Mouse (Mus musculus): ENCODE results near the gene Mtrex. TPM values are rescaled to one million over a fixed set of nuclear protein-coding genes. Genes with fewer than 3 reads are reported as not detected.
A peak's percentile ranks its signal among the peaks of the same experiment; 100 is the strongest.

The Mtrex gene
- 5.6 and 7.4 TPM in 2 replicates for polyA plus RNA-seq (2012; rRNA removed)

DNA sequence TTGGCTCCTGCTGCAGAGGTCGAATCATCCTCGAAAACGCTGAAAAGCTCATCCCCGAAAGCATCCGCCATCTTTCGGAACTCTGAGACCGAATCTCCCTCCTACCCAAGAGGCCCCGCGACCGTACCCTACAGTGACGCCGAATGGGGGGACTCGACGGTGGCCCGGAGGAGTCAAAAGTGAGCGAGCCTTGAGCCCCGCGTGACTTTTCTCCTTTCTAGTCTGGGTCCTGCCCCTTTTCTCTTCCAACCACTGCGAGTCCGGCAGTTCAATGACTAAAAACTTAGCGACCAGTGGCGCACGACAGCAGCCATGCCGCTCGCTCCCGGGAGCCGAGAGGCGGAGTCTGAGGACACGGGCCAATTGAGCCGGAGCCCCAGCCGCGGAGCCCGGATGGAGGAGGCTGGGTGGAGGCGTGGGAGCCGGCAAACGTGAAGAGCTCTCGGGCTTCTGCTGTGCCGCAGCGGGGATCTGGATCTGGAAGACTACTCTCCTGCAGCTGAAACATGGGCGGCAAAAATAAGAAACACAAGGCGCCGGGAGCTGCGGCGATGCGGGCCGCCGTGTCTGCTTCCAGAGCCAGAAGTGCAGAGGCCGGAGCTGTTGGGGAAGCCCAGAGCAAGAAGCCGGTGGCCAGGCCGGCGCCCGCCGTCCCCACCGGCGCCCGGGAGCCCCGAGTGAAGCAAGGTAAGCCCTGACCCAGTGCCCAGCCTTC, at the start of gene Mtrex, which contains the start of gene Dhx29:
TSS of gene Mtrex (minus strand) at position 112 of the 715 bp plus-strand sequence.
TSS of gene Dhx29 (plus strand) at position 168 of the 715 bp plus-strand sequence.
- peak; percentile 98 for DNase-seq (ENCODE audit: low read depth, low spot score)
- WGBS = under 1% methylated on average over 57 of the region's 57 CpGs

DNA sequence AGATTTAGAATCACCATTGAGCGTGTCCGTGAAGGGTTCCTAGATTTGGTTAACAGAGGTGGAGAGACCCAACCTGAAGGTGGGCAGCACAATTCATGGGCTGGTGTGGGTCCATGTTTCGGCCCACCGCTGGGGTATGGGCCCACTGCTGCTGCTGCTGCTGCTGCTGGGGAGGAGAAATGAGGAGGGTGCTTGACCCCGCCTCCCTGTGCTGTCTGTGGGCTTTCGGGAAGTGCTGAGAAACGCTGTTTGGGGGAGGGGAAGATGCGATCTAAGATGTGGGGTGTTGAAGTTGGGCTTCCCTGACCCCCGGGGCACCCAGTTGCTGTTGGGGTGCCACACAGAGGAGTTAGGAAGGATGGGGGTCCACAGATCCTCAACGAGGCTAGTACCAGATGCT, 49.5 kb upstream of the Mtrex start:
- 38% methylated on average over 10 of the region's 10 CpGs for WGBS
- DNase-seq (ENCODE audit: low read depth, low spot score) = no peak

DNA sequence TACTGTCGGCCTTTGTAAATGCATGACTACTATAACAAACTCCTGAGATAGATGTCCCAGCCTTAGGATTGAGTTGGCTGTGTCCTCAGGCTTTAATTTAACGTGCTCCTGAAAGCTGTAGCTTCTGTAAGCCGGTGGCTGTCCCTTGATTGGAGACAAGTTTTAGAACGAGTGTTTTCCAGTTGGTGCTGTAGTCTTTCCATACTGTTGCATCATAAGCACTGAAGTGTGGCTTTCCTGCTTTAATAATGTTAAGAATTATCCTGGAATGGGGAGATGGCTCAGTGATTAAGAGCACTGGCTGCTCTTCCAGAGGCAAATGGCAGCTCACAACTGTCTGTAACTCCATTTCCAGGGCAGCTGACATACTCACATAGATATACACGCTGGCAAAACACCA, 40.1 kb upstream of the Mtrex start:
- WGBS = 91% methylated on average over 5 of the region's 5 CpGs

DNA sequence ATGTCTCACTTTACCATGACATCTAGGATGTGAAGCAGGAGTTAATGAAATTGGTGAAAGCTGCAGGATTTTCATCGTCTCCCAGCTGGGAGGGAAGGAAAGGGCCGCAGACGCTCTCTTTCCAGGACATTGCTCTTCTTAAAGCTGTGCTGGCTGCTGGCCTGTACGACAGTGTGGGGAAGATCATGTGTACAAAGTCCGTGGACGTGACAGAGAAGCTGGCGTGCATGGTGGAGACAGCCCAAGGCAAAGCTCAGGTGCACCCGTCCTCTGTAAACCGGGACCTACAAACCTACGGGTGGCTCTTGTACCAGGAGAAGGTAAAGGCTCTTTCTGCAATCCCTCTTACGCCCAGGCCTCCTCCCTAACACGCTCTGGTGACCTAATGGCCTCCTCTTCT, 37.2 kb upstream of the Mtrex start:
- 95% methylated on average over 12 of the region's 12 CpGs for WGBS
- DNase-seq (ENCODE audit: low read depth, low spot score) = no peak

More for the DNA sequence above, 40.1 kb upstream of the Mtrex start:
- DNase-seq (ENCODE audit: low read depth, low spot score) = no peak

DNA sequence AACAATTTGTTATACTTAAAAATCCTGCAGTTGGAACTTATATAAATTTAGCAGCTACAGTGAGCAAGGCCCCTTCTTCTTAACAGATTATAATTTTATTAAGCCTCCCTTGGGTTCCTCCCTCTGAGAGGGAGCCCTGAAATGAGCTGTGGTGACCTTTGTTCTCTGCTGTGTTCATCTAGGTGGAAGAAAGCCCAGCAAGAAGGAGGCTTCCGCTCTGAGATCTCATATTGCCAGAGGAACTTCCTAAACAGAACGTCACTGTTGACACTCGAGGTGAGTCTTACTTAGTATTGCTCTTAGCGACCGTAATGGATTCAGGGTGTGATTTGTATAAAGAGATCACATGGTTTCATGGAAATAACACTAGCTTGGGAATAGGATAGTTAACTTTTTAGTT, 35.9 kb upstream of the Mtrex start:
- 53% methylated on average over 5 of the region's 5 CpGs for WGBS
- no peak for DNase-seq (ENCODE audit: low read depth, low spot score)

DNA sequence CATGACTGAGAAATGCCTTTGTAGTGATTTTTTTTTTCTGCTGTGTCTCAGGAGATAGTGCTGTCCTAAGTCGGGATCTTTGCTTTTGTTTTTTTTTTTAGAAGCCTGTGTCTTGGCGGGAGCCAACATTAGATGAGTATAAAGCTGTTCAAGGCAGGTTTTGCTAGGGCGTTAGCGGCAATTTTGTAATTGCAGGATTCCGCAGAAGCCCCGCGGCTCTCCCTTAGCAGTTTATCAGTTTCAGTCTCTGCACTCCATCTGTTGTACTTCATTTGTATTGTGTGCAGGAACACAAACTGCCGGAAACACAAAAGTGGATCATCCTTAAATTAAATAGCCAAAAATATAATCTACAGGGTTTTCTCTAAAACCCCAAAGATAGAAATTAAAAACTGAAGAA, 26.9 kb upstream of the Mtrex start:
- WGBS = 94% methylated on average over 8 of the region's 8 CpGs
- DNase-seq (ENCODE audit: low read depth, low spot score) = no peak

DNA sequence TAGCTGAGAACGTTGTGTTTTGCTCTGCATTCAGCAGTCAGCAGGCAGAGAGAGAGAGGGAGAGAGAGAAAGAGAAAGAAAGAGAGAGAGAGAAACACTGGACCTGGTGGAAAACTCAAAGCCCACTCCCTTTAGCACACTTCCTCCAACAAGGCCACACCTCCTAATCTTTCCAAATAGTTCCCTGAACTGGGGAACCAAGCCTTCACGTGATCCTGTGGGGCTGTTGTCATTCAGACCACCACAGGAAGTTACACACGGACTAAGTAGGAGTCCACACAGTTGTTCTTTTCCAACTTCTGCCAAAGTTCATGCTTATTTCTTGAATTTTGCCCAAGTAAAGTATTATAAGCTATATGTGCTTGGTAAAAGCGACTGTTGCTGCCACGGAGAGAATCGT, 18.7 kb upstream of the Mtrex start:
- WGBS = 90% methylated on average over 6 of the region's 6 CpGs
- DNase-seq (ENCODE audit: low read depth, low spot score) = no peak

DNA sequence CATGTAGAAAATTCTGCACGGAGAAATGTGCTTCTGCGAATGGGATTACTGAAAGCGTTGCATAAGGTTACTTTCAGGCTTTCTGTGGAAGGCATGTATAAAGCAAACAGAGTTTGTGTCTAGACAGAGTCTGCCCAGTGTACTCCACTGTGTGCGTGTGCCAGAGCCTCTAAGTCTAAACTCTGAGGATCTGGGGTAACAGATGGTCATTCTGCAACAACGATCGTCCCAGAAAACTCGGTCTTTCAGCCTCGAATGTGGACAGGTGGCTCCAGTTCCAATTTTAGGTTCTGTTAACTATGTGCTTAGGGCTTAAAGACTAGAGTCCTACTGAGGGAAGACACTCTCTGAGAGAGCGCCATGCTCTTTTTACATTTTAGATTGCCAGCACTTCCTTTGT, 18.1 kb upstream of the Mtrex start:
- 94% methylated on average over 9 of the region's 9 CpGs for WGBS
- DNase-seq (ENCODE audit: low read depth, low spot score) = no peak

DNA sequence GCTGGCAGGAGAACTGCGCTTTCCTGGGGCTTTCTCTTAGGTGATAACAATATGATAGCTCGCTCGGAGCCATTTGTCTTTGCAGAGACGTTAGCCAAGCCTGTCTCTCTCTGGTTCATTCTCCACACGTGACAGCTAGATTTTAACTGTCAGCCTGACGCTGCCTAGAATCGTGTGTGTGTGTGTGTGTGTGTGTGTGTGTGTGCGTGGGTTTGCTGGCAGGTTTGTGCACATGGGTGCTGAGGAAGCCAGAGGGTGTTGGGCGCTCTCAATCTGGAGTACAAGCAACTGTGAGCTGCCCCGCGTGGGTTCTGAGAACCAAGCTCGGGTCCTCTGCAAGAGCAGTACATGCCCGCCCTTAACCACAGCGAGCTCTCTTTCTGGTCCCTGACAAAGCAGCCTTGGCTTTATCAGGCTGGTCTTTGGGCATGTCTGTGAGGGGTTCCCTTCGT, 14.7 kb upstream of the Mtrex start:
- no peak for DNase-seq (ENCODE audit: low read depth, low spot score)

DNA sequence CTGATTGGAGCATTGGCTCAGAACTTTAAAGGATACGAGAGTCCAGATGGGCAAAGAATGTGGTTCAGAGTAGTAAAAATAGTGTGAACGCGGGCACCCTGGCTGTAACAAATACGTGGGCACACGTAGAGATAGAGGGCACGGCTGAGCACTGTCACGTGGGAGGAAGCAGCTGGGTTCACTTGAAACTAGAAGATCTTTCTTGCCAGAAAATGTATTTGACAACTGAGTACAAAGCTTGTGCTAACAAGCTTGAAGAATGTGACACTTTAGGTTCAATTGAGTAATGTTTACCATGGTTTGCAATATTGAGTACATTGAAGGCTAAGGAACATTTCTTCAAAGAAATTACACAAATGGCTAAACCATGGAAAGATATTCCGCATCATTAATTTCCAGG, 10.9 kb upstream of the Mtrex start:
- 94% methylated on average over 8 of the region's 8 CpGs for WGBS
- no peak for DNase-seq (ENCODE audit: low read depth, low spot score)

More for the DNA sequence above, 14.7 kb upstream of the Mtrex start:
- WGBS = 81% methylated on average over 15 of the region's 15 CpGs

DNA sequence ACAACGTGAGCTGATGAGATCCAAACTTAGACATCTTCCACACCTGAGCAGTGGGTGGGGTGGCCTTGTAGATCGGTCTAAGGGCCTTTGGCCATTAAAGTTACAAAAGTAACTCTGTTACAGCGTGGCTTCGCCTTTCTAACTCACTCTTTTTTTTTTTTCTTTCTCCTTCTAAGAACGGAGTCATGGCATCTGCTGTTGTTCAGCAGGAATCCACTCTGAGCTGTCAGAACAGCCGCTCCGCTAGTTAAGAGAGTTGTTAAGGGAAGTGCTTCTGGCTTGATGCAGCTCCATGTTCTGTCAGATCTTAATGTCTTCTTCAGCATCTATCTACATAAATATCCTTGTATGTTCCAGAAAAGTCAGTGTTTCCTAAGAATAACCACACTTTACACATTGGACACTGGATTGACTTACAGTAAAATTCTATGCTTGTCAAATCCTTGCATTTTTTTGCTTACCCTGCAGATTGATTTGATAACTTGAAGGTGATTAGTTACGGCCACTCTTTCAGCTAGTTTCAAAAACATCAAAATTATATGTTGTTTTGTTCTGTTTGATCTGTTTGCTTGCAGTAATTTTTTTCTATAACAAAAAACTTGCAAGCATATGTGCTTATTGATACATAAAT, 955 bp upstream of the Mtrex start:
- WGBS = 6% methylated on average over 8 of the region's 8 CpGs
- DNase-seq (ENCODE audit: low read depth, low spot score) = no peak

DNA sequence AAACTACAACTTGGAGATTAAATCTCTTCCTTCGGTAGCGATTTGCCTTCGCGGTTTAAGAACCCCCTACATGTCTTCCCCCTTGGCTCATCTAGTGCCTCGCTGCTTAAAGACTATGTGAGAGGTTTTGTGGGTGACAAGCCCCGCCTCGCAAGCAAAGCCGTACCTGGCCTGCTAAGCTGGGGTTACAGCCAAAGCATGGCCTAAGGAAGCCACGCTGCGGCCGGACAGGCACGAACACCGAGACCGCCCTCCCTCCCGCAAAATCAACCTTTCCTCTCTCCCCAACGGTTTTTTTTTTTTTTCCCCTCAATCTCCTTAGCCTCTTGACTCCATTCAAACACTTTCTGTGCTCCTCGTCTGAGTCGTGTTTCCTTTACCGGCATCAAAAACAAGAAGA, 402 bp downstream of the Mtrex start:
- under 1% methylated on average over 19 of the region's 19 CpGs for WGBS
- peak; percentile 4 for DNase-seq (ENCODE audit: low read depth, low spot score)

DNA sequence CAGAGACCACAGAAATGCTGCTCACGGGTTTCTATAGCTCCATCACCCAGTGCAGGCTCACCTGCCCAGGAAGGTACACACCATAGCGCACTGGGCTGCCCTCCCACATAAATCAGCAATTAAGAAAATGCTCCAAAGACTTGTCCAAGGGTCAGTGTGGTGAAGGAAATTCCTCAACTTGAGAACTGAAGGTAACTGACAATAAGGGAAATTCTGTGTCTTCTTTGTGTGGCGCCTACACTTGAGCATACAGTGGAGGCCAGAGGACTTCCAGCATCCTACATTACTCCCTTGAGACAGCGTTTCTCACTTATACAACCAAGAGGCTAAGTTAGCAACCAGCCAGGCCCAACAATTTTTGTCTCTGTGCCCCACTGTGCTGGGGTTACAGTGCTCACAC, 1.2 kb downstream of the Mtrex start:
- WGBS = 38% methylated on average over 4 of the region's 4 CpGs
- no peak for DNase-seq (ENCODE audit: low read depth, low spot score)

DNA sequence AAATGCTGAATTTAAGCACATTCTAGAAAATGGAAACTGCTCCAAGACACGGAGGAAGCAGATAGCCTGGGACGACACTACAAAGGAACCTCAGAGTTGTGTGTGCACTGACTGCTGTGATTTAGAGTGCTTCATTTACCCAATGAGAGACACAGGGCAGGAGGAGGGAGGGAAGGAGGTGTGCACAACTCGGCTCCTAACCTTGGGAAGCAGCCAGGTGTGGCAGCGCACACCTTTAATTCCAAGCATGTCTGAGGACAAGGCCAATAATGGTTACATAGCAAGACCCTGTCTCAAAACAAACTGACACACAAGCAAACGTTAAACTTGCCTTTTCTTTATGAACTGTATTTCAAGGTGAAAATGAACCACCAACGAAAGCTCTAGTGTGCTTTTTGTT, 1.9 kb downstream of the Mtrex start:
- no peak for DNase-seq (ENCODE audit: low read depth, low spot score)
- WGBS = 16% methylated on average over 6 of the region's 6 CpGs

DNA sequence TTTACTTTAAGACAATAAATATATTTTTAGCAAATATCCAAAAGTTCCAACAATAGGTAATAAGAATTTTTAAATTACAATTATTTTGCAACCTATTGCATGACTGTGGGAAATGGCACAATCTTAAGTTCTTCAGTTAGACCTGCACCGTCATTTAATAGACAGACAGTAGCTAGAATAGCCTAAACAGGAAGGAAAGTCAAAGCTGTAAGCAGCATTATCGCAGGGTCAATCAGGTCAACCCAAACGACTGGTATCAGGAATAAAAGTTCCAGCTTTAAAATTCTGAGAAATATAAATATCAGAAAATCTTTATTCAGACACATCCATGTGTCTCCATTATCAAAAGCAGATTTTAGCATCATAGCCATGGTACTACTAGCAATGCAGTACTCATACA, 6.3 kb downstream of the Mtrex start:
- 80% methylated on average over 3 of the region's 3 CpGs for WGBS
- no peak for DNase-seq (ENCODE audit: low read depth, low spot score)

DNA sequence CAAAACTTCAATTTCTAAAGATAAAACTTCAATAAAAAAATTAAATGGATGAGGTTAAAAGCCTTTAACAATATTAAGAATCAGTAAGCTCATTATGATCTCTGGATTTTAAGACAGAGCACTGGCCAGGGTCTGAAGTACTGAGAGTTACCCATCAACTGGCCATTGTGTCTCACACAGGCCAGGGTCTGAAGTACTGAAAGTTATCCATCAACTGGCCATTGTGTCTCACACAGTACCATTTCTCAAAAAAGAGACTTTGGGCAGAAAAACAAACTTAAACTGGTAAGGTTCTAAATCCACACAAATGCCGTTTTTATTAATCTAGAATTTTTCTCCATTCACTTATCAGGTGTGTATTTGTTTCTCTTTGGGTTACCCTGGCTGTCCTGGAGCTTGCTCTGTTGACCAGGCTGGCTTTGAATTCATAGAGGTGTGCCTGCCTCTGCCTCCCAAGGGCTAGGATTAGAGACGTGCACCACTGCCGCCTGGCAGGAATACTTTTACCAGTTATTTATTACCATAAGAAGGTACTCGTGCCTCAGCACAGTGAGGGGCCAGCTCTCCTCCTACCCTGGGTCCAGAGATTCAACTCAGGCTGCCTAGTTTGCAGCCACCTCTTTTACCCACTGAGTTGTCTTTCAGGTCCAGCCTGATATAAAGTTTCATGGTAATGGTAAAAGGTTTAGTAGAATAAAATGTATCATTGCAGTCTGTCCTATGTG, 7.9 kb downstream of the Mtrex start:
- DNase-seq (ENCODE audit: low read depth, low spot score) = no peak
- 88% methylated on average over 4 of the region's 4 CpGs for WGBS

DNA sequence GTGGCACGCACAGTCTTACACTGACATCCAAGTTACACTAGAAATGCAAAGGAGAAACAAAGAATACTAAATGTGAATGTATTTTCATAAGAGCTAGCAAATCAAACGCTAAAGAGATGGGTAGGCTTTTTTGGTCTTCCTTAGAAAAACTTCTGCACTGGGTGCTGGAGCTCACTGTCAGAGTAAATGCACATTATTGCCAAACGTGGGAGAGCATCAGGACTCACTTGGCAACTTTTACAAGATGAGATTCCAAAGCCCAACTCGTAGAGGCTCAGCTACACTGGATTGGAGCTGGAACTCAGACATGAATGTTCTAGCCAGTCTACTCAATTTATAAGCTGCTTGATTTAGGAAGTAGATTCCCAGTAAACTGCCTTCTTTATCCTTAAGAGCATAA, 16.8 kb downstream of the Mtrex start:
- DNase-seq (ENCODE audit: low read depth, low spot score) = no peak
- 75% methylated on average over 4 of the region's 4 CpGs for whole genome bisulfite sequencing

DNA sequence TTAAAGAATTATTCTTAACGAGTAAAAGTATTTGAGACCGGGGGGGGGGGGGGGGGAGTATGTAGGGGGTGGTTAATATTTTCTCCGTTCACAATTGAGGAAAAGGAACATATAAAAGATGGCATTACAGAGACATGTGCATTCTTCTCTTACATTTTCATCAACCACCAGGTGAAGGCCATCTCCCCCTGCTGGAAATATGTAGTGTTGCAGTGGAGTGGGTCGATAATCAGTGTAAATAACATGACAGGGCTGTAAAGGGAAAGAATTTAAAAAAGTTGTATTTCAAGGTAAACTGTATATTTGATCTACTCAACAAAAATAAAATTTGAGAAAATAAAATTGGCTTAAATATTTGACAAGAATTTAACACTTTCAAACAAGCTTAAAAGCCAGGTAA, 17.5 kb downstream of the Mtrex start:
- 39% methylated on average over 4 of the region's 4 CpGs for WGBS
- no peak for DNase-seq (ENCODE audit: low read depth, low spot score)

DNA sequence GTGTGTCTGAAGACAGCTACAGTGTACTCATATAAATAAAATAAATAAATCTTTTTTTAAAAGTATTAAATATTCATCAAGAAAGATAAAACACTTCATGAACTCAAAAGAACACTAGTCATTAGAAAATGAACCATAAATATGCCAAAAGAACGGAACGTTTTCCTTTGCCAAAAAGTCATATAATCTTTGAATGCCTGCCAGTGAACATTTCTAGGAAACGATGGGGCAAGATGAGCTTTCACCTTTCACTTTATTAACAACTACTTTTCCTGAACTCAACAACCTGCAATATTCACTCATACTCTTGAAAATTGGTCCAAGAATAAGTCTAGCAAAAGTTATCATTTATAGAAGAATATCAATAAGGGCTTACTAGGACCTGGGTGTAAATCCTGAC, 25.0 kb downstream of the Mtrex start:
- no peak for DNase-seq (ENCODE audit: low read depth, low spot score)
- WGBS = 55% methylated on average over 3 of the region's 3 CpGs

DNA sequence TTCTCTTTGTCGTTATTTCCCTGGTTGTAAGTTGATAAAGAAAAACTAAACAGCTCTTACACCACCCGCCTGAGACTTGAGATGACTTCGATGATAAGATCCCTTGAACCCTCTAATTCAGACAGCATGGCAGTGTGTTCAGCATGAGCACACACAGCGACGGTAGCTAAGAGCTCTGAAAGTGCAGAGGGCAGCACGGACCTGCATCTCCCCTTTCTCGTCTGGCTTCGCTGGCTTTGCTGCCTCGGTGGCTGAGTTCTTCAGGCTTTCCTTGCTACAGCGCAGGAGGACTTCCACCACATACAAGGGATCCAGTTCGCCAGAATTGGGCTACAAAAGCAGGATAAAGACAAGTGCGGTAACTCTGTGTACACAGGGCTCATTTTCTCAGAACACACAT, 40.0 kb downstream of the Mtrex start:
- WGBS = 95% methylated on average over 12 of the region's 12 CpGs
- DNase-seq (ENCODE audit: low read depth, low spot score) = no peak

All from large intestine, adult 2 months (tissue).